Mouse (Mus musculus) urinary bladder, postnatal 10 days (tissue): ENCODE results near the gene Gm20909.
"Not testable (repeated sequence)": the region's sequence is repeated elsewhere in the genome, so short reads cannot be mapped to it uniquely, and the experiment has no call there.

Experiments
- DNase-seq: peaks from one replicate; pipeline ENCODE4 v3.0.0; 2022; ENCODE audit warnings: low spot score

Gene Gm20909

DNA sequence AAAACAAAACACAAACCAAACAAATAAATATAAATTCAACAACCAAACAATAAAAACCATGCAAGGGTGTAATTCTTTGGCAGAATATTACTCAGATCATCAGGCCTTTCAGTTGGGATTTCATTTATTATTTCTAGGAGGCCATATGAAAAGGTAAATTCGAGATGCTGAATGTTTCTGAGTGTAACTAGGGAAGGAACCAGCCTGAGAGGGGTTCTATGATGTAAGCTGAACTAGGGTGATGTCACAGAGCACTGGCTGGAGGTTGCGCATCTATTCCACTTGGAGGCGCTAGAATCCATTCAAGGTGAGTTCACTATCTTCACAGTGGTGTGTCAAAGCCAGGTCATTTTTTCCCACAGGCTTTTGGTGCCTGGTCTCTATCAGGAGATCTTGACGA is at the start of gene Gm20909:
Gm20909 (plus strand) TSS at position 301 of the 400 bp plus-strand sequence.
- not testable (repeated sequence) for DNase-seq
